Mouse (Mus musculus) CH12.LX (cell line): ENCODE results near the gene Gstt4. TPM values are rescaled to one million over a fixed set of nuclear protein-coding genes. Genes with fewer than 3 reads are reported as not detected.

ENCODE experiments used
- DNase-seq: peaks from one replicate; pipeline ENCODE4 v3.0.0-alpha.2; 2013; ENCODE audit errors: extremely low read depth
- H3K27ac ChIP-seq: 2 replicates; pipeline ENCODE4 v1.5.1; 2012; ENCODE audit warnings: low read depth, mild to moderate bottlenecking, control low read depth, moderate library complexity; ENCODE audit not compliant: insufficient read depth
- H3K27me3 ChIP-seq: replicated peaks from 2 replicates; pipeline ENCODE3; 2012; ENCODE audit warnings: inconsistent platforms
- H3K36me3 ChIP-seq, 2 experiments: replicated peaks in 1 of 2; 2 replicates each; pipeline versions ENCODE3 to v1.6.1; 2012; ENCODE audit warnings: inconsistent platforms in 1 of 2, low read length in 1 of 2, mild to moderate bottlenecking in 1 of 2, mixed read lengths in 1 of 2, moderate library complexity in 1 of 2; ENCODE audit not compliant: control insufficient read depth in 1 of 2, insufficient read depth in 1 of 2
- H3K4me1 ChIP-seq, 2 experiments: 2 replicates each; pipeline ENCODE4 v1.6.1; 2012; ENCODE audit warnings: inconsistent platforms in 1 of 2, moderate library complexity in 1 of 2; ENCODE audit not compliant: insufficient read depth in 2 of 2, control insufficient read depth in 1 of 2
- H3K4me2 ChIP-seq: 2 replicates; pipeline ENCODE4 v1.6.1; 2012; ENCODE audit warnings: low read depth, mild to moderate bottlenecking, control low read depth; ENCODE audit not compliant: poor library complexity, insufficient read depth, severe bottlenecking
- H3K4me3 ChIP-seq, 3 experiments: fragments of 150-350 bp in 1 of 3; sonication (generic) in 1 of 3; replicated peaks in 1 of 3; 2 replicates each; pipeline versions ENCODE3 to v1.5.1; 2011 to 2012; ENCODE audit warnings: low read depth in 2 of 3, low read length in 2 of 3, mild to moderate bottlenecking in 2 of 3, moderate library complexity in 2 of 3, control low read depth in 1 of 3, improper control_type of control experiment in 1 of 3, inconsistent platforms in 1 of 3, mixed read lengths in 1 of 3; ENCODE audit not compliant: poor library complexity in 1 of 3
- H3K79me2 ChIP-seq: replicated peaks from 2 replicates; pipeline ENCODE4 v1.6.1; 2012; ENCODE audit warnings: mild to moderate bottlenecking, moderate library complexity; ENCODE audit not compliant: control insufficient read depth, poor library complexity, insufficient read depth, severe bottlenecking; ENCODE audit errors: extremely low read depth
- H3K9ac ChIP-seq: 2 replicates; pipeline ENCODE4 v1.6.1; 2012; ENCODE audit warnings: low read depth, mild to moderate bottlenecking, control low read depth, moderate library complexity; ENCODE audit not compliant: insufficient read depth
- H3K9me3 ChIP-seq: replicated peaks from 2 replicates; pipeline ENCODE3; 2012; ENCODE audit warnings: low read length, inconsistent platforms, mixed read lengths
- BHLHE40 ChIP-seq: IDR thresholded peaks from 2 replicates; pipeline ENCODE4 v1.6.1; 2011; ENCODE audit warnings: mild to moderate bottlenecking, low read depth, low read length, improper control_type of control experiment
- CHD1 ChIP-seq: IDR thresholded peaks from 2 replicates; pipeline ENCODE4 v1.6.1; 2012; ENCODE audit warnings: low read depth, low read length, improper control_type of control experiment, inconsistent platforms
- CHD2 ChIP-seq: IDR thresholded peaks from 2 replicates; pipeline ENCODE4 v1.6.1; 2011; ENCODE audit warnings: low read length, improper control_type of control experiment
- CTCF ChIP-seq, 2 experiments: IDR thresholded peaks in 1 of 2; conservative IDR thresholded peaks in 1 of 2; 2 replicates each; pipeline ENCODE4 v1.5.1; 2011 to 2012; ENCODE audit warnings: low read depth in 2 of 2, low read length in 2 of 2, improper control_type of control experiment in 1 of 2, inconsistent platforms in 1 of 2, mild to moderate bottlenecking in 1 of 2, moderate library complexity in 1 of 2
- ELF1 ChIP-seq: IDR thresholded peaks from 2 replicates; pipeline ENCODE4 v1.6.1; 2014; ENCODE audit warnings: low read depth, mild to moderate bottlenecking, inconsistent platforms, low read length, improper control_type of control experiment
- EP300 ChIP-seq: IDR thresholded peaks from 2 replicates; pipeline ENCODE4 v1.6.1; 2011; ENCODE audit warnings: low read length, improper control_type of control experiment
- ETS1 ChIP-seq: conservative IDR thresholded peaks from 2 replicates; pipeline ENCODE4 v1.6.1; 2012; ENCODE audit warnings: low read depth, mild to moderate bottlenecking, inconsistent platforms, low read length, improper control_type of control experiment, moderate library complexity
- GABPA ChIP-seq: IDR thresholded peaks from 2 replicates; pipeline ENCODE4 v1.6.1; 2012; ENCODE audit warnings: low read depth, low read length, improper control_type of control experiment, inconsistent platforms; ENCODE audit not compliant: insufficient replicate concordance
- HCFC1 ChIP-seq: IDR thresholded peaks from 2 replicates; pipeline ENCODE4 v1.6.1; 2012; ENCODE audit warnings: low read depth, mild to moderate bottlenecking, inconsistent platforms, low read length, improper control_type of control experiment
- JUND ChIP-seq: conservative IDR thresholded peaks from 2 replicates; pipeline ENCODE4 v1.6.1; 2011; ENCODE audit warnings: low read depth, low read length, improper control_type of control experiment
- KAT2A ChIP-seq: IDR thresholded peaks from 2 replicates; pipeline ENCODE4 v1.6.1; 2012; ENCODE audit warnings: low read length, improper control_type of control experiment, inconsistent platforms; ENCODE audit not compliant: insufficient replicate concordance
- MAX ChIP-seq: IDR thresholded peaks from 2 replicates; pipeline ENCODE4 v1.6.1; 2011; ENCODE audit warnings: low read length, improper control_type of control experiment
- MAZ ChIP-seq: IDR thresholded peaks from 2 replicates; pipeline ENCODE4 v1.6.1; 2012; ENCODE audit warnings: low read depth, mild to moderate bottlenecking, inconsistent platforms, low read length, improper control_type of control experiment, moderate library complexity
- MEF2A ChIP-seq: IDR thresholded peaks from 2 replicates; pipeline ENCODE4 v1.6.1; 2014; ENCODE audit warnings: low read depth, mild to moderate bottlenecking, inconsistent platforms, low read length, improper control_type of control experiment, borderline replicate concordance
- MXI1 ChIP-seq: IDR thresholded peaks from 2 replicates; pipeline ENCODE4 v1.6.1; 2011; ENCODE audit warnings: mild to moderate bottlenecking, low read depth, low read length, improper control_type of control experiment
- MYC ChIP-seq: IDR thresholded peaks from 2 replicates; pipeline ENCODE4 v1.6.1; 2011; ENCODE audit warnings: low read depth, mild to moderate bottlenecking, improper control_type of control experiment, low read length
- NELFE ChIP-seq: IDR thresholded peaks from 2 replicates; pipeline ENCODE4 v1.6.1; 2011; ENCODE audit warnings: low read depth, low read length, improper control_type of control experiment
- NRF1 ChIP-seq: IDR thresholded peaks from 2 replicates; pipeline ENCODE4 v1.6.1; 2014; ENCODE audit warnings: low read depth, mild to moderate bottlenecking, inconsistent platforms, low read length, improper control_type of control experiment, moderate library complexity
- PAX5 ChIP-seq: IDR thresholded peaks from 2 replicates; pipeline ENCODE4 v1.6.1; 2012; ENCODE audit warnings: low read length, inconsistent platforms, mixed read lengths
- POLR2A ChIP-seq: IDR thresholded peaks from 2 replicates; pipeline ENCODE4 v1.6.1; 2011; ENCODE audit warnings: low read depth, mild to moderate bottlenecking, improper control_type of control experiment, low read length
- POLR2AphosphoS2 ChIP-seq: IDR thresholded peaks from 2 replicates; pipeline ENCODE4 v1.6.1; 2011; ENCODE audit warnings: low read depth, low read length, improper control_type of control experiment
- RAD21 ChIP-seq: IDR thresholded peaks from 2 replicates; pipeline ENCODE4 v1.6.1; 2011; ENCODE audit warnings: low read depth, mild to moderate bottlenecking, low read length, improper control_type of control experiment, moderate library complexity
- RCOR1 ChIP-seq: conservative IDR thresholded peaks from 2 replicates; pipeline ENCODE4 v1.6.1; 2012; ENCODE audit warnings: low read depth, mild to moderate bottlenecking, inconsistent platforms, low read length, improper control_type of control experiment
- SMC3 ChIP-seq: IDR thresholded peaks from 2 replicates; pipeline ENCODE4 v1.6.1; 2011; ENCODE audit warnings: low read depth, low read length, improper control_type of control experiment
- TBP ChIP-seq: conservative IDR thresholded peaks from 2 replicates; pipeline ENCODE4 v1.6.1; 2011; ENCODE audit warnings: low read depth, low read length, improper control_type of control experiment
- TCF12 ChIP-seq: IDR thresholded peaks from 2 replicates; pipeline ENCODE4 v1.6.1; 2014; ENCODE audit warnings: low read depth, mild to moderate bottlenecking, inconsistent platforms, low read length, improper control_type of control experiment
- UBTF ChIP-seq: IDR thresholded peaks from 2 replicates; pipeline ENCODE4 v1.6.1; 2012; ENCODE audit warnings: low read depth, mild to moderate bottlenecking, inconsistent platforms, low read length, improper control_type of control experiment, moderate library complexity
- USF1 ChIP-seq: IDR thresholded peaks from 2 replicates; pipeline ENCODE4 v1.6.1; 2014; ENCODE audit warnings: low read depth, mild to moderate bottlenecking, inconsistent platforms, low read length, improper control_type of control experiment
- ZC3H11A ChIP-seq: IDR thresholded peaks from 2 replicates; pipeline ENCODE4 v1.6.1; 2012; ENCODE audit warnings: low read depth, mild to moderate bottlenecking, inconsistent platforms, low read length, improper control_type of control experiment
- ZKSCAN1 ChIP-seq: IDR thresholded peaks from 2 replicates; pipeline ENCODE4 v1.6.1; 2012; ENCODE audit warnings: low read depth, inconsistent platforms, low read length, improper control_type of control experiment, borderline replicate concordance
- ZMIZ1 ChIP-seq: IDR thresholded peaks from 2 replicates; pipeline ENCODE4 v1.6.1; 2012; ENCODE audit warnings: low read depth, mild to moderate bottlenecking, inconsistent platforms, low read length, improper control_type of control experiment
- ZNF384 ChIP-seq: IDR thresholded peaks from 2 replicates; pipeline ENCODE4 v1.6.1; 2012; ENCODE audit warnings: low read depth, low read length, improper control_type of control experiment, inconsistent platforms
- dilution Hi-C: fragments of 300-500 bp; cut with MboI; formaldehyde crosslinking; loops from 2 replicates; pipeline ENCODE4 v1.14.3; 2020; ENCODE audit warnings: low sequenced_read_pairs; ENCODE audit not compliant: extremely low pct_unique_long_range_greater_than_20kb, extremely low pct_ligation_motif_present
- in situ Hi-C: fragments of 300-500 bp; cut with MboI; formaldehyde crosslinking; loops from 3 replicates; pipeline ENCODE4 v1.14.3; 2019; ENCODE audit warnings: low sequenced_read_pairs, low pct_ligation_motif_present, low pct_unique_long_range_greater_than_20kb, mixed read lengths
- polyA plus RNA-seq: library from polyadenylated mRNA; unstranded; fragments of >175 nt; gene quantifications from 2 replicates; pipeline ENCODE4 v1.2.1, GENCODE M21; 2012; ENCODE audit warnings: low read depth; ENCODE audit not compliant: insufficient read length
- total RNA-seq, 2 experiments: library from RNA; depleted of rRNA; stranded (reverse); fragments of 300-350 nt in 1 of 2; fragments of >200 nt in 1 of 2; gene quantifications; 2 replicates each; pipeline ENCODE4 v1.2.3; 2012 to 2014

Gene Gstt4
- total and polyA plus RNA-seq, 3 experiments = 0.21 to 0.80 (median 0.42) TPM

GRCm38 (mm10) chr10:75859107-75859746 lies 36.9 kb upstream of the Gstt4 start:
- in situ Hi-C loops = loop anchor here (10.0 kb wide), 1 partner anchor 114 kb away; no protein-coding TSS in a partner anchor
- DNase-seq = peak; percentile 53
- no peaks in the 10 kb centered on the region for H3K27me3 ChIP-seq
- peak overlapping the region; percentile 83 for H3K4me2 ChIP-seq
- dilution Hi-C loops = no loop called here
- H3K9me3 ChIP-seq = peaks cover 4% of the 10 kb centered on the region
- peaks cover 8% of the 10 kb centered on the region for H3K79me2 ChIP-seq
- H3K9ac ChIP-seq = peak overlapping the region; percentile 75
- H3K4me3 ChIP-seq = peak overlapping the region; percentile 76 to 93 (median 84)
- peaks cover 11 to 26% of the 10 kb centered on the region in 2 experiments for H3K4me1 ChIP-seq
- H3K27ac ChIP-seq = peak overlapping the region; percentile 78; the same call in 1 of the 2 replicates
- no peak for TF ChIP-seq GABPA
- no peak for TF ChIP-seq HCFC1
- TF ChIP-seq SMC3 = no peak
- TF ChIP-seq JUND = no peak
- no peak for TF ChIP-seq MEF2A
- TF ChIP-seq USF1 = no peak
- TF ChIP-seq ELF1 = no peak
- TF ChIP-seq ZC3H11A = no peak
- TF ChIP-seq TBP = no peak
- no peak for TF ChIP-seq KAT2A
- no peak for TF ChIP-seq RCOR1
- TF ChIP-seq ETS1 = no peak
- no peak for TF ChIP-seq RAD21
- no peak for TF ChIP-seq CTCF (conservative IDR thresholded peaks at IDR 0.05 in 1 of 2, IDR thresholded peaks at IDR 0.05 in 1 of 2; ENCODE audit: low read depth in 2 of 2, low read length in 2 of 2)
- TF ChIP-seq MYC = peak; percentile 74
- TF ChIP-seq CHD2 = 0 out of 2 replicates have a peak, but pooled peaks have one; percentile 11
- TF ChIP-seq MAZ = no peak
- no peak for TF ChIP-seq NRF1
- no peak for TF ChIP-seq POLR2A
- no peak; the same call in 1 of the 2 replicates for TF ChIP-seq ZMIZ1
- TF ChIP-seq NELFE = peak; percentile 19; the same call in 1 of the 2 replicates
- no peak for TF ChIP-seq POLR2AphosphoS2
- no peak for TF ChIP-seq UBTF
- no peak for TF ChIP-seq EP300
- TF ChIP-seq CHD1 = peak; percentile 43; the same call in 1 of the 2 replicates
- no peak for TF ChIP-seq ZKSCAN1
- no peak for TF ChIP-seq ZNF384
- TF ChIP-seq PAX5 = no peak
- peak; percentile 55; the same call in 1 of the 2 replicates for TF ChIP-seq BHLHE40
- no peak; the same call in 1 of the 2 replicates for TF ChIP-seq MXI1
- peak; percentile 69 for TF ChIP-seq MAX
- no peak for TF ChIP-seq TCF12
- TF ChIP-seq, all 38 proteins: peak for 6
- H3K36me3 ChIP-seq = peaks cover 15 to 42% of the 10 kb centered on the region in 2 experiments
